Mouse (Mus musculus): ENCODE data around the gene Dpp4. TPM values are rescaled to one million over a fixed set of nuclear protein-coding genes. Genes with fewer than 3 reads are reported as not detected.

The Dpp4 gene
- polyA plus RNA-seq, 1 experiment from 2014 or later: 9.7 TPM

- H3K9me3 ChIP-seq (replicated peaks; ENCODE audit: control insufficient read depth, low read length): no peaks in the 10 kb centered on the region
- H3K27me3 ChIP-seq (ENCODE audit: control insufficient read depth, insufficient read depth, low read depth, low read length): no peaks in the 10 kb centered on the region
- no peak overlapping the region for H3K9ac ChIP-seq (ENCODE audit: low read depth, low read length)
- 49% methylated on average over 4 of the region's 4 CpGs for WGBS (ENCODE audit: insufficient replicate concordance)
- H3K4me3 ChIP-seq (ENCODE audit: low read depth, low read length): no peak overlapping the region
- H3K36me3 ChIP-seq (ENCODE audit: control insufficient read depth, insufficient read depth): no peaks in the 10 kb centered on the region
- H3K4me2 ChIP-seq (ENCODE audit: low read depth, low read length): no peak overlapping the region
- H3K27ac ChIP-seq (ENCODE audit: low read length): no peak overlapping the region
- no peak for ATAC-seq (ENCODE audit: low read depth)
- no peaks in the 10 kb centered on the region for H3K4me1 ChIP-seq (ENCODE audit: control insufficient read depth, low read depth, low read length)
Observed at GRCm38 (mm10) chr2:62339222-62339944, 72.6 kb downstream of the Dpp4 start.

DNA sequence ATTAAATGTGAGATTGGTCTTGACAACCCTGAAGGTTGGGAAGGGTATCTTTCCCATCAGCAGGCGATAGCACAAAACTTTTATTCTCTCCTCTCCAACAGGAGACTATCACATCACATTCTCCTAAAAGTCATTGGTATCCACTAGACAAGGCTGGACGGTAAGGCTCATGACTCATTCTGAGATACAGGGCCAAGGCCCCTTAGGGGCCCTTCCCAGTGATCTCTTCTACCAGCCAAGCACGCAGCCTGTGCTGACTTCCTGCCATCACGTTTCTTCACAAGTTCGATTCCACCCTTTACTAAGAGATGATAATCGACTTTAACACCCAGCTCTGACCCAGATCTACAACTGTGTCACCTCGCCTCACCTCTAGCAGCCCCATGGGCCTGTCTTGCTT lies 74.9 kb downstream of the Dpp4 start:
- no peaks in the 10 kb centered on the region for H3K4me1 ChIP-seq (ENCODE audit: control insufficient read depth, low read depth, low read length)
- 63% methylated on average over 7 of the region's 7 CpGs for WGBS (ENCODE audit: insufficient replicate concordance)
- H3K9me3 ChIP-seq (replicated peaks; ENCODE audit: control insufficient read depth, low read length): no peaks in the 10 kb centered on the region
- no peak overlapping the region for H3K27ac ChIP-seq (ENCODE audit: low read length)
- no peak overlapping the region for H3K4me2 ChIP-seq (ENCODE audit: low read depth, low read length)
- H3K9ac ChIP-seq (ENCODE audit: low read depth, low read length): no peak overlapping the region
- H3K4me3 ChIP-seq (ENCODE audit: low read depth, low read length): no peak overlapping the region
- ATAC-seq (ENCODE audit: low read depth): no peak
- no peaks in the 10 kb centered on the region for H3K27me3 ChIP-seq (ENCODE audit: control insufficient read depth, insufficient read depth, low read depth, low read length)
- H3K36me3 ChIP-seq (ENCODE audit: control insufficient read depth, insufficient read depth): no peaks in the 10 kb centered on the region

- no peak overlapping the region for H3K4me2 ChIP-seq (ENCODE audit: low read depth, low read length)
- H3K27me3 ChIP-seq (ENCODE audit: control insufficient read depth, insufficient read depth, low read depth, low read length): no peaks in the 10 kb centered on the region
- H3K9me3 ChIP-seq (replicated peaks; ENCODE audit: control insufficient read depth, low read length): no peaks in the 10 kb centered on the region
- no peak for ATAC-seq (ENCODE audit: low read depth)
- H3K4me1 ChIP-seq (ENCODE audit: control insufficient read depth, low read depth, low read length): no peaks in the 10 kb centered on the region
- no peak overlapping the region for H3K9ac ChIP-seq (ENCODE audit: low read depth, low read length)
- H3K36me3 ChIP-seq (ENCODE audit: control insufficient read depth, insufficient read depth): no peaks in the 10 kb centered on the region
- H3K27ac ChIP-seq (ENCODE audit: low read length): no peak overlapping the region
- WGBS (ENCODE audit: insufficient replicate concordance): 72% methylated on average over 4 of the region's 4 CpGs
- no peak overlapping the region for H3K4me3 ChIP-seq (ENCODE audit: low read depth, low read length)
Observed at GRCm38 (mm10) chr2:62334397-62335243, 77.4 kb downstream of the Dpp4 start.

- no peaks in the 10 kb centered on the region for H3K27me3 ChIP-seq (ENCODE audit: control insufficient read depth, insufficient read depth, low read depth, low read length)
- H3K4me3 ChIP-seq (ENCODE audit: low read depth, low read length): no peak overlapping the region
- no peak overlapping the region for H3K9ac ChIP-seq (ENCODE audit: low read depth, low read length)
- H3K36me3 ChIP-seq (ENCODE audit: control insufficient read depth, insufficient read depth): no peaks in the 10 kb centered on the region
- no peaks in the 10 kb centered on the region for H3K4me1 ChIP-seq (ENCODE audit: control insufficient read depth, low read depth, low read length)
- H3K4me2 ChIP-seq (ENCODE audit: low read depth, low read length): no peak overlapping the region
- WGBS (ENCODE audit: insufficient replicate concordance): 69% methylated on average over 8 of the region's 8 CpGs
- no peak overlapping the region for H3K27ac ChIP-seq (ENCODE audit: low read length)
- no peaks in the 10 kb centered on the region for H3K9me3 ChIP-seq (replicated peaks; ENCODE audit: control insufficient read depth, low read length)
- ATAC-seq (ENCODE audit: low read depth): no peak
Observed at GRCm38 (mm10) chr2:62332465-62332864, 79.6 kb downstream of the Dpp4 start.

DNA sequence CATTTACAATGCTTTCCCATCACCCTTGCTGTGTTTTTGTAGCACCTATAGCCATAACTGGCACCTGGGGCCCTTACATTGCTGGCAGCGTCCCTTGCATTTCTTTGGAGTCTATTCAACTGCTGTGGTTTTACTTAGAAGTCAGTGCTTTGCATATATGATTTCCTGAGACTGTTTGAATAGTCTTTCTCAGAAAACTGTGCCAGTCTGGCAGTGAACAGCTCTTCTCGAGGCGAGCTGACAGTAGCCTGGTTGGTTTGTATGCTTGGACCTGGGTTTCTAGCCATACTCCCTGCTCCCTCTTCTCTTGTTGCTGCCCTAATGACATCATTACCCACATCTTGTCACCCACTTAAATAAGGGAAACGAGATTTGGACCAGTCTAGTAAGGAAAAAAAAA lies 80.1 kb downstream of the Dpp4 start:
- Histone ChIP-seq H3K4me2 (ENCODE audit: low read depth, low read length) (no peak overlapping the region), H3K36me3 (ENCODE audit: control insufficient read depth, insufficient read depth) (no peaks in the 10 kb centered on the region), H3K9ac (ENCODE audit: low read depth, low read length) (no peak overlapping the region), H3K27ac (ENCODE audit: low read length) (no peak overlapping the region), H3K27me3 (ENCODE audit: control insufficient read depth, insufficient read depth, low read depth, low read length) (no peaks in the 10 kb centered on the region), H3K4me1 (ENCODE audit: control insufficient read depth, low read depth, low read length) (no peaks in the 10 kb centered on the region), H3K4me3 (ENCODE audit: low read depth, low read length) (no peak overlapping the region), H3K9me3 (replicated peaks; ENCODE audit: control insufficient read depth, low read length) (no peaks in the 10 kb centered on the region)
- no peak for ATAC-seq (ENCODE audit: low read depth)
- WGBS (ENCODE audit: insufficient replicate concordance): 35% methylated on average over 4 of the region's 4 CpGs

GRCm38 (mm10) chr2:62325388-62325787 lies 86.6 kb downstream of the Dpp4 start:
- H3K27me3 ChIP-seq (ENCODE audit: control insufficient read depth, insufficient read depth, low read depth, low read length): no peaks in the 10 kb centered on the region
- H3K9ac ChIP-seq (ENCODE audit: low read depth, low read length): no peak overlapping the region
- 68% methylated on average over 2 of the region's 2 CpGs for WGBS (ENCODE audit: insufficient replicate concordance)
- H3K4me2 ChIP-seq (ENCODE audit: low read depth, low read length): no peak overlapping the region
- no peaks in the 10 kb centered on the region for H3K36me3 ChIP-seq (ENCODE audit: control insufficient read depth, insufficient read depth)
- H3K27ac ChIP-seq (ENCODE audit: low read length): no peak overlapping the region
- no peak for ATAC-seq (ENCODE audit: low read depth)
- no peaks in the 10 kb centered on the region for H3K4me1 ChIP-seq (ENCODE audit: control insufficient read depth, low read depth, low read length)
- H3K9me3 ChIP-seq (replicated peaks; ENCODE audit: control insufficient read depth, low read length): no peaks in the 10 kb centered on the region
- H3K4me3 ChIP-seq (ENCODE audit: low read depth, low read length): no peak overlapping the region

DNA sequence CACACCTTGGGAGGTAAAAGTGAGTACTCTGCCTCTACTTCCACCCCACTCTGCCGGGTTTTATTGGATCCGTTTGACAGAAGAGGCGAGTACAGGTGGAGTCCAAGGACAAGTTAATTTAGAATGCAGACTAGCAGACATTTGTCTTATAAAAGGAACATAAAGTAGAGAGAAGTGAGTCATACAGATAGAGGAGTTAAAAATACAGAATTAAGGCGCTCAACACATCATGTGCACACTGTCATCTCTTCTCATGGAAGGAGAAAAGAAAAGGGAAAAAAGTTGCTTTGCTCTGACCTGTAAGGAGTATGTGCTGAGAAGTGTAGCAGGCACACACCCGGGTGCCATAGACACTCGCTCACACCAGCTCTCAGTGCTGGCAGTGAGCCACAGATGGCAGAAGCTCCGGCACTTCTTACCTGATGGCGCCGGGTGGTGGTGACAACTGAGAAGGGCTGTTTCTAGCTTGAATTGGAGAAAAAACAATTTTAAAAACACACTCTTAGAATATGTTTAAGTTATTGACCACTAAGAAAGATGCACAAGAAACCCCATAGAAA lies 88.9 kb downstream of the Dpp4 start:
- no peak overlapping the region for H3K9ac ChIP-seq (ENCODE audit: low read depth, low read length)
- ATAC-seq (ENCODE audit: low read depth): no peak
- 66% methylated on average over 9 of the region's 9 CpGs for WGBS (ENCODE audit: insufficient replicate concordance)

DNA sequence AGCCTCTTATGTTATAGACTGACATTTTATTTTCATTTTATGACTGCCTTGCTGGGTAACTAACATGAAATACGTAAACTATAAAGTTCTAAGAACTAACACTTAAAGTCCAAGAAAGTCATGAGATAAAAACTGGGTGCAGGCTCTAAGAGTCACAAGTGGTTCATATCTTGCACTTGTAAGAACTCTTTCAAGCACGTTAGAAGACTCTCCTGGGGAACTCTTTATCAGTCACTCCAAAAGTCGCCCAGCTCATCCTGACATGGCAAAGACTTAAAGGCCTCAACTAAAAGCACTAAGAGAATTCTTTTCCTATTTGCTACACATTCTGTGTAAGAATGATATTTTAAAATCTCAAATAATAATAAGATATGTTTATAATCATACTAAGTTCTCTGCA lies 92.5 kb downstream of the Dpp4 start:
- no peak for ATAC-seq (ENCODE audit: low read depth)
- H3K4me2 ChIP-seq (ENCODE audit: low read depth, low read length): no peak overlapping the region
- no peak overlapping the region for H3K9ac ChIP-seq (ENCODE audit: low read depth, low read length)
- H3K27me3 ChIP-seq (ENCODE audit: control insufficient read depth, insufficient read depth, low read depth, low read length): no peaks in the 10 kb centered on the region
- H3K4me1 ChIP-seq (ENCODE audit: control insufficient read depth, low read depth, low read length): no peaks in the 10 kb centered on the region
- H3K27ac ChIP-seq (ENCODE audit: low read length): no peak overlapping the region
- no peaks in the 10 kb centered on the region for H3K36me3 ChIP-seq (ENCODE audit: control insufficient read depth, insufficient read depth)
- no peaks in the 10 kb centered on the region for H3K9me3 ChIP-seq (replicated peaks; ENCODE audit: control insufficient read depth, low read length)
- H3K4me3 ChIP-seq (ENCODE audit: low read depth, low read length): no peak overlapping the region
- WGBS (ENCODE audit: insufficient replicate concordance): 36% methylated on average over 3 of the region's 3 CpGs

More for the DNA sequence above, 88.9 kb downstream of the Dpp4 start:
- H3K4me2 ChIP-seq (ENCODE audit: low read depth, low read length): no peak overlapping the region
- no peaks in the 10 kb centered on the region for H3K4me1 ChIP-seq (ENCODE audit: control insufficient read depth, low read depth, low read length)
- no peak overlapping the region for H3K4me3 ChIP-seq (ENCODE audit: low read depth, low read length)
- H3K9me3 ChIP-seq (replicated peaks; ENCODE audit: control insufficient read depth, low read length): no peaks in the 10 kb centered on the region
- no peaks in the 10 kb centered on the region for H3K36me3 ChIP-seq (ENCODE audit: control insufficient read depth, insufficient read depth)
- no peak overlapping the region for H3K27ac ChIP-seq (ENCODE audit: low read length)
- no peaks in the 10 kb centered on the region for H3K27me3 ChIP-seq (ENCODE audit: control insufficient read depth, insufficient read depth, low read depth, low read length)

- no peak overlapping the region for H3K27ac ChIP-seq (ENCODE audit: low read length)
- WGBS (ENCODE audit: insufficient replicate concordance): 16% methylated on average over 2 of the region's 2 CpGs
- no peaks in the 10 kb centered on the region for H3K4me1 ChIP-seq (ENCODE audit: control insufficient read depth, low read depth, low read length)
- H3K9me3 ChIP-seq (replicated peaks; ENCODE audit: control insufficient read depth, low read length): no peaks in the 10 kb centered on the region
- H3K4me2 ChIP-seq (ENCODE audit: low read depth, low read length): no peak overlapping the region
- ATAC-seq (ENCODE audit: low read depth): no peak
- H3K9ac ChIP-seq (ENCODE audit: low read depth, low read length): no peak overlapping the region
- no peaks in the 10 kb centered on the region for H3K27me3 ChIP-seq (ENCODE audit: control insufficient read depth, insufficient read depth, low read depth, low read length)
- H3K4me3 ChIP-seq (ENCODE audit: low read depth, low read length): no peak overlapping the region
- no peaks in the 10 kb centered on the region for H3K36me3 ChIP-seq (ENCODE audit: control insufficient read depth, insufficient read depth)
Observed at GRCm38 (mm10) chr2:62316930-62317329, 95.1 kb downstream of the Dpp4 start.
